Mouse (Mus musculus) urinary bladder, postnatal 14 days (tissue): ENCODE data around the gene Man1c1.
A peak's percentile ranks its signal among the peaks of the same experiment; 100 is the strongest.

Source experiments
- DNase-seq: peaks from one replicate; pipeline ENCODE4 v3.0.0; 2021; ENCODE audit warnings: low spot score

Man1c1 gene

GRCm38 (mm10) chr4:134724974-134725373 is 20.9 kb upstream of the Man1c1 start:
- DNase-seq = no peak

DNA sequence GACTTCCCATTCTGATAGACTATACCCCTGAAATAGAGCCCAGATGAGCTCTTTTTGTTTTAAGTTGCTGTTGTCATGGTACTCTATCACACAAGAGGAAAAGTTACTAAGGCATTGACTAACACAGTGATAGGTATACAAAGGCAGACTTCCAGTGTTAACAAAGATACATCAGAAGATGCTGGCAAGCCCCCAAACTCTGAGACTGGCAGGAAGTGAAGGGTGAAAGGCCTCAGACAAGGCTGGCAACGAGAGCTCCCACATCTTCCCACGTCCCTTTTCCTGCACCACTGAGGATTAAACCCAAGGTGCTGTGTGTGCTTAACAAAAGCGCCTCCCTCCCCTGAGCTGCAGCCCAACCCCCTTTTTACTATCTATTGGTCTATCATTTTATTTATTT is 19.2 kb upstream of the Man1c1 start:
- no peak for DNase-seq

DNA sequence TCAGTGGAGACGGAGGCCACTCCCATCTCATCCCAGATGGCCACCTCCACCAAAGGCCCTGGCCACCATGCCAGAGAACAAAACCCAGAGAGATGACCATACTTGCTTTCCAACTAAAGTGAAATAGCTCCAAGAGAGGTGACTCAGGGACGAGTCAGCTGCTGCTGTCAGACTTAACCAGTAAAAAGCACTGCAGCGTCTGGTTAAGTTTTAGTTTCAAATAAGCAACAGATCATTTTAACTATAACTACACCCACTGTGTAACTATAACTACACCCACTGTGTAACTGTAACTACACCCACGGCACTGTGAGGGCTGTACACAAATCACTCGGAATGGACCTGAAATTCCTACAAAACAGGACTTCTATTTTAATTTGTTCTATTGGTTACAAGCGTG is 17.0 kb upstream of the Man1c1 start:
- DNase-seq = no peak

DNA sequence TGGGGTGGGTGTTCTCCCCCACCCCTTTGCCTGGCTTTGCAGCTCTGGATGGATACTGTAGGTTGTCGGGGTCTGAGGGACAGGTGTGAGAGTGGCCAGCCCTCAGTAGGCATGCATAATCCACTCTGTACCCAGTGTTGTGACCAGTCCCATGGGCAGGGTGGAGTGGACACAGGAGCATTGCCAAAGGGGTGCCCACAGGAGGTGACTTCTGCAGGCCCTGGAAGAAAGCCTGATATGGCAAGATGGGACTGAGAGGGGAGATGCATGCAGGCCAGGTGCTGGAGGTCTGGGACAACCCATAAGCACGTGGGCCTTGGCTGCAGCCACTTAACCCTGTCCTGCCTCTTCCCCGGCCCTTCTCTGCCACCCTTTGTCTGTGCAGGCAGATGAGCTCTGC is 16.3 kb upstream of the Man1c1 start:
- no peak for DNase-seq

DNA sequence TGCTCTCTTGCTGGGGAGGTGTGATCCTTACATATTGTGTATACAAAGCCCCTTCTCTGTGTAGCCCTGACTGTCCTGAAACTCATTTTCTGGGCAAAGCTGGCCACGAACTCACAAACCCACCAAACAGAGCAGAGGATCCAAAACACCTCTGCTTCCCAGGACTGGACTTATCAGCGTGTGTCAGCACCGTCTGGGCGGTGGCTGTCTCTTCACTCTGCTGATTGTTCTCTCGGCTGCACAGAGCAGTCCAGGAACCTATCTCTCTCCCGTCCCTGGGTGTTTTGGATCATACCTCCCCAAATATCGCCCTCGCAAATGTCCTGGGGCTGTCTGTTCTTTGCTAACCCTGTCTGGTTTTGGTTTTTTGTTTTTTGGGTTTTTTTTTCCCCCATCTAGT is 15.4 kb upstream of the Man1c1 start:
- no peak for DNase-seq

- DNase-seq = peak; percentile 87
Measured at GRCm38 (mm10) chr4:134713937-134714336, 9.8 kb upstream of the Man1c1 start.

- no peak for DNase-seq
Measured at GRCm38 (mm10) chr4:134705311-134705710, 1.2 kb upstream of the Man1c1 start.

GRCm38 (mm10) chr4:134704590-134704989 is 500 bp upstream of the Man1c1 start:
- no peak for DNase-seq

GRCm38 (mm10) chr4:134702981-134703834 is 882 bp downstream of the Man1c1 start:
- DNase-seq = peak; percentile 38

- DNase-seq = peak; percentile 79
Measured at GRCm38 (mm10) chr4:134701934-134702333, 2.2 kb downstream of the Man1c1 start.

DNA sequence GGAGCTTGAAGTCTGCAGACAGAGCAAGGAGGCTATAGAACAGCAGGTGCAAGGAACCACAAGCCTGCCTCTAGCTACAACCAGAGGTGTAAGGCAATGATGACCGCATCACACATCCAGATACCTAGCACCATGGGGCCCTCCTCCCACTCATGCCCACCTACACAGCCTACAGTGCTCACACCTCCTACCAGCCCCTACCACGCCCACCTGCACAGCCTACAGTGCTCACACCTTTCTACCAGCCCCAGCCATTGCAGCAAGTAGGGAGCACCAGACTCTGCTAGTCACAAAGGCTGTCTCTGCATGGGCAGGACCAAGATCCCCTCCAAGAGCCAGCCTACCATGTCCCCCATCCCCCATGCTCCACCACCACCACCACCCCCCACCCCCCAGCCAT is 3.2 kb downstream of the Man1c1 start:
- no peak for DNase-seq

GRCm38 (mm10) chr4:134693202-134693940 is 10.7 kb downstream of the Man1c1 start:
- DNase-seq = no peak

DNA sequence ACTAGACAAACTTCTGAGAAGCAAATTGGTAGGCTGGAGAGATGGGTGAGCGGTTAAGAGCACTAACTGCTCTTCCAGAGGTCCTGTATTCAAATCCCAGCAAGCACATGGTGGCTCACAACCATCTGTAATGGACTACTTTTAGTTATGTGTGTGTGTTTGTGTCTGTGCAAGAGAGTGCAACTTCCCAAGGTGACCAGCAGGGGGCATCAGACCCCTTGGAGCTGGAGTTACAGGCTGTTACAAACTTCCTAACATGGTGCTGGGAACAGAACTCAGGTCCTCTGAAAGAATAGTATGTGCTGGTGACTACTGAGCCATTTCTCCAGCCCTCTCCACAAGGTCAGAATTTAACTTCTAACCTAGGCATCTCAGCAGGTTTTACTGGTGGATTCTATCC is 11.7 kb downstream of the Man1c1 start:
- no peak for DNase-seq

GRCm38 (mm10) chr4:134686022-134686661 is 17.9 kb downstream of the Man1c1 start:
- no peak for DNase-seq

- DNase-seq = no peak
Measured at GRCm38 (mm10) chr4:134684637-134685338, 19.3 kb downstream of the Man1c1 start.

DNA sequence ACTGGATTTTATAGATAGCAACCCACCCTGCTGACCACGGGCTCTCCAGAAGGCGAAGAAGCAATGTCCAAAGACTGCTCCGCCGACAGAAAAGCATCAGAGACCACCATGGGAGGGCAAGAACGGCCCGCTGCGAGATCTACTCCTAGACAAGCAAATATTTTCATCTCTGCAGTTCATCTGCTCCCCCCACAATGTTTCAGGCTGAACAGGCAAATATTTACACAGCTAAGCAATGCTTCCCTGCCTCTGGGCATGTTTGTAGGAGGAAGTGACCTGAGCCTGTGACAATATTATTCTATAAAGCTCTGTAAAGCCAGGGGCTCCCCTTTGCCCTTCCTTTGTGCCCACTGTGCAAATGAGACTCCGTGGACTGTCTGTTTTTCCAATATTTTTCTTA is 20.2 kb downstream of the Man1c1 start:
- DNase-seq = peak; percentile 53

GRCm38 (mm10) chr4:134683008-134683407 is 21.1 kb downstream of the Man1c1 start:
- DNase-seq = no peak

GRCm38 (mm10) chr4:134682423-134682822 is 21.7 kb downstream of the Man1c1 start:
- DNase-seq = peak; percentile 39

- DNase-seq = no peak
Measured at GRCm38 (mm10) chr4:134681819-134682218, 22.3 kb downstream of the Man1c1 start.

- DNase-seq = no peak
Measured at GRCm38 (mm10) chr4:134677556-134678508, 26.3 kb downstream of the Man1c1 start.

DNA sequence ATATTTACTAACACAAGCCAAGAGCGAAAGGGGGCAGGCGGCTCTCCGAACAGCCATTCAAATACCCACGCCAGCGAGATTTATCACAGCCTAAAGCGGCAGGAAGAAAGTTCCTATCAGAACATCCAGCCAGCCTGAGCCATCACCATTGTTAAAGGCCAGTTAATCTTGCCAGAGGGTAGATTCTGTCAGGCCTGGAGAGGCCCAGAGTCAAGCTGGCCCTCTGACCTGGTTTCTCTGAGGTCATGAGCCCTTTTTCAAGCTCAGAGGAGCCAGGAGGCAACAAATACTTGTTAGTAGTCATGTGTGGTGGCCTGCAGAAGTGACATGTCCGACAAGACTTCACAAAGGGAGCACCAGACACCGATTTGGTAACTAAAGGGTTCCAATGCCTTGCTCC is 28.3 kb downstream of the Man1c1 start:
- no peak for DNase-seq
